Mouse (Mus musculus): ENCODE data around the gene Nln.

The Nln gene

GRCm38 (mm10) chr13:104109288-104109815 is at the start of gene Nln, which contains the start of gene Sgtb:
Gene Nln (minus strand): TSS chr13:104109614.
Gene Sgtb (plus strand): TSS chr13:104109741.
- DNase-seq, result peak; percentile 77 to 80

DNA sequence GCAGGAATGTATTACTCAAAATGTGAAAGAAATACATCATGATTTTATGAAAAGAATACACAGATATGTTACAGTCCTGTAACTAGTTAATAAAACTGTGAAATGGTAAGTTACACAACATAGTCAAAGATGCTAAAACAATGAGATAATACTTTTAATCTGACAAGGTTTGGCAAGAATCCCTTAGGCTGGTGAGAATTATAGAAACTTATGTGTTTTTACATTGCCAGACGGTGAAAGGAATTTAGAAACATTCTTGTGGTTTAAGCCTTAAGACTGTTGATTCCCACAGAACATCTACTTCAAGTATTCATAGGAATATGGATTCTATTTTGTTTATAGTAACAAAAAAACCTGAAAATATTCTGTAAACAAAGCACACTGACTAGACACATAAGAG is 46.3 kb upstream of the Nln start:
- no peak for DNase-seq

GRCm38 (mm10) chr13:104155106-104155505 is 45.7 kb upstream of the Nln start:
- DNase-seq, result no peak

DNA sequence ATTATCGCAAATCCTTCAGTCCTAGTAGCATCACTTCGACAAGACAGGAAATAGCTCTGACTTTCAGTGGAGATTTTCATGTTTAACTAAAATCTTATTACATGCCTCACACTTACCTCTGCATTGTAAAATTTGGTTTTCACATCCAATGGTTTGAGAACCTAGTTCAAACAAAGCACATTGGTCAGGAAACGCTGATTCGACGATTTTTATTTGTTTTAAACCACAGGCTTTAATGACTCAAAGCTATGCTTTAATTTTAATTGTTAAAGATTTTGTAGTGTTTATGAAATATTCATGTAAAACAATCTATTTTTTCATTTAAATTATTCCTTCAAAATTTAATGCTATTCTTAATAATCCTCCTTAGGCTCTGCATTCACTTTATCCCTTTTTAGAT is 44.8 kb upstream of the Nln start:
- DNase-seq, result no peak

DNA sequence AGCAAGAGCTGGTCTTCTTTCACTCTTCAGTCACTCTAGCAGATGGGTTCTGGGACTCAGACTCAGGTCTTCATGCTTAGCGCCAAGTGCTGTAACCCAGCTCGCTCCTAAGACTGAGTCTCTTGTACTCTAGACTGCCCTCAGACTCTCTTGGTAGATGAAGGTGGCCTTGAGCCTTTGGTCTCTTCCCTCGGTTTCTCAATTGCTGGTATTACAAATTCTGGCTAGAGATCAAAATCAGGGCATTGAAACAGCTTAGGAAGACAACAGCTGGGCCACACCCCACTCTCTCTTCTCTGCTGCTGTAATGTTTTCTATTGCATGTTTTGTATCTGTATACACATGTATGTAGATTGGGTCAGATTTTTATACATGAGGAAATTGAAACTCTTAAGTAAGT is 36.2 kb upstream of the Nln start:
- no peak for DNase-seq

- no peak for DNase-seq
These were observed 35.5 kb upstream of the Nln start for GRCm38 (mm10) chr13:104144871-104145270.

GRCm38 (mm10) chr13:104139369-104140209 is 30.2 kb upstream of the Nln start:
- DNase-seq, result peak; percentile 56 to 80

GRCm38 (mm10) chr13:104134510-104135085 is 25.2 kb upstream of the Nln start:
- no peak for DNase-seq

DNA sequence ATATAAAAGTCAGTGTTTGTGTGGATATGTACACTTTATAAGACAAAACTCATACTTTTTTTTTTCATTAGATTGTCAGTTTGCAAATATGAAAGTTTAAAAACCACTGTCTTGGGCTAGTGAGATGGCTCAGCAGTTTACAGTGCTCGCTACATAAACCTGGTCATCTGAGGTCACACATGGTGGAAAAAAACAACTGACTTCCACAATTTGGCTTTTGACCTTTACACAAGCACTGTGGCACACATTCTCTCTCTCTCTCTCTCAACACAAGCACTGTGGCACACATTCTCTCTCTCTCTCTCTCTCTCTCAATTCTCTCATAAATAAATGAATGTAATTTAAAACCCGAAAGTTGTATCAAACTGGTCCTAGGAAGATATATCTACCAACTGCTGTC is 23.1 kb upstream of the Nln start:
- DNase-seq, result no peak

- DNase-seq, result no peak
These were observed 14.4 kb upstream of the Nln start for GRCm38 (mm10) chr13:104123662-104124381.

DNA sequence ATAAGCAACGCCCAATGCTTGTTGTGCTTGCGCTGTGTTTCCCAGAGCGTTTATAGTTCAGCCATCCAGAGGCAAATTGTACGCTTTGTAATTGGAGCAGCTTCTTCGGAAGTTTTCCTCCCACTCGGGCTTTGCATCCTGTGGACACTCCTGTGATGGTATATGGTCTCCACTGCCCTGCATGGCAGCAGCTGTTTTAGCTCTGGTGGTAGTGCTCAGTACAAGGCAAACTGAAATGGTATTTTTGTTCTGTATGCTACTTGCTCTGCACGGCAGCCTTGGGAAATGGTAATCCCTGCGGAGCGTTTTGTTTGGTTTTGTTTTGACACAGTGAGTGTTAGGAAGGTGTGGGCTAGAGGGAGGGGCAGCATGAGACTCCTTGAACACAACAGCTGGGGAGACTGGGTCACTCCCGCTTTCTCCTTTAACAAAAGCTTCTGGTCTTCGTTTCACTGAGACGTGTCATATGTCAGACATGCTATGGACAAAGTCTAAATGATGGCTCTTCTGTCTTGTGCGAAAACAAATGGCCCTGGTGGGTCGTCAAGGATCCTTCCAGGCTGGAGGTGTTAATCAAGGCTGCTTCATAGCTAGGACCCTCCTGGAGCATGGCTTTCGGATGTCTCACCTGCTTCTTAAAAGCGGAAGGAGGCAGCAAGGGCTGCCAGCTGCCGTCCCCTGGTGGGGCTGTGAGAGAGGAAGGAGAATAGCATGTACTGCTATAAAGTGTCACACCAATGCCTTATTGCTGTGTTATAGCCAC is 12.8 kb upstream of the Nln start:
- DNase-seq, result no peak

DNA sequence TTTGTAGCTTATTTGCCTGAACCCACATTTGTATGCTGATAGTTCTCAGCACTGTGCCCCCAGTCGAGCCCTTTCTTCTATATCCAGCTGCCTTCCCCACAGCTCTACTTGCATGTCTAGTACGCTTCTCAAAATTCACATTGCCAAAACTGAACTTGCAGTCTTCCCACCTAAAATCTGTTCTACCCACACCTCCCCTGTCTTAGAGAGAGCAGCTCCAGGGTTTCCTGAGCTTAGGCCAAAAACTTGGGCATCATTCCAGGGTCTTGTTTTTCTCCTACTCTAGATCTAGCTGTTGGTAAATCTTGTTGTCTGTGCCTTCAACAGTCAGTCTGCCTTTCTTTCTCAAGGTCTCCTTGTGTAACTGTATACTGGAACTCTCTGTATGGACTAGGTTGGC is 5.4 kb upstream of the Nln start:
- no peak for DNase-seq

DNA sequence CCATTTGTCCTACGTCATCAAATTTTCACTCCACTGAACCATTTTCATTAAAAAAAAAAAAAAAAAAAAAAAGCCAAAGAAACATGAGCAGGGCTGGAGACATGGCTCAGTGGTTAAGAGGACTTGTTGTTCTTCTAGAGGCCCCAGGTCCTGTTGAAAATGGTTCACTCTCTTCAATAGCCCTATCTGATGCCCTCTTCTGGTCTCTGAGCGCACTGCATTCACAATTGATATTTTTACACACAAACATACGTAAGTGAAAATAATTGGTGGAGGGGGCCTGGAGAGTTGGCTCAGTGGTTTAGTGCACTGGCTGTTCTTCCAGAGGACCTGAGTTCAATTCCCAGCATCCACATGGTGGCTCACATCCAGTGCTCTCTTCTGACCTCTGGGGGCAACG is 4.4 kb upstream of the Nln start:
- DNase-seq, result no peak

GRCm38 (mm10) chr13:104112266-104112900 is 3.0 kb upstream of the Nln start:
- DNase-seq, result no peak

DNA sequence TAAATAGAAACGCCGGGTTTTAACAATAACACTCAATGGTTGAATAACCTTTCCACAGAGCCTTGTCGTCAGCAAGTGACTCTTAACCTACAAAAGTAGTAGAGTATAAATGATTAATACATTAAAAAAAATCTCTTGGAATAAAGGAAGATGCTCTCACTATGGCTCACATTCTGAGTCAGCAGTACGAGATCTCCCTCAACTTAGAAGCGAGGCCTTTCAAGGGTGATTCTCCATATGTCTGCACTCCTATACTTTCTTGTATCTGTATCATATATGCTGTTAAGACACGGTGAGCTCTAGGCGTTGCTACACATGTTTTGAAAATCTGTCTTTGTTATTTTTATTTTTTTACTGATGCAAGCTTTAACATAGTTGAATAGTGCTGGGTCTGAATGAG is 1.1 kb upstream of the Nln start:
- no peak for DNase-seq

DNA sequence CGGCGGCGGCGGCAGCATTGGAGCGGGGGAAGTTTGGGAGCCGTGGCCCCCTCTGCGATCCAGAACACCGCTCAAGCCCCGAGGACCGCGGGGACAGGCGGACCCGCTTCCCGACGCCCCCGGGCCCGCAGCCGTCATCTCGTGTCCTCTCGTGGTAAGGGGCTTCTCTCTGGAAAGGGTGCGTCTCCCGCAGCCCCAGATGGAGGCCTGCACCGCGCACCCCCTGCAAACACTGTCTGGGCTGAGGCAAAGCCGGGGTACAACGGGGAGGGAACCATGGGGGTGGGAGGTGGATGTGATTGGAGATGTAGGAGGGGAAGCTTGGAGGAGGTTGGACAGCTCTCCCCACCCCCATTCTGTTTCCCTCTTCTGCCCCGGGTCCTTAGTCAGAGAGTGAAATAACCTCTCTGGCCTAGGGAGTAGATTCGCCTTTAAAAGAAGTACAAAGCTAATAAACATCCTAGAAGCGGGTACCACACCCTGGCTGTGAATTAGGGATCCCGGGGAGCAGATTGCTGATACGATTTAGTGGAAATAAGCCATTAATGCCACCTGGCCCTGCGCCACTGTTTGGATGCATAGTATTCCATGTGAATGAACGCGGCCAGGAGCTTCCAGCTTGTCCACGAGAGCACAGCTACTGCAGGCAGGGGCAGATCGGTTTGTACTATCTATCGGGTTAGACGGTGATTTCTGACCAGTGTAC is 555 bp upstream of the Nln start:
- DNase-seq, result peak in 1 of 2 experiments; percentile 18

DNA sequence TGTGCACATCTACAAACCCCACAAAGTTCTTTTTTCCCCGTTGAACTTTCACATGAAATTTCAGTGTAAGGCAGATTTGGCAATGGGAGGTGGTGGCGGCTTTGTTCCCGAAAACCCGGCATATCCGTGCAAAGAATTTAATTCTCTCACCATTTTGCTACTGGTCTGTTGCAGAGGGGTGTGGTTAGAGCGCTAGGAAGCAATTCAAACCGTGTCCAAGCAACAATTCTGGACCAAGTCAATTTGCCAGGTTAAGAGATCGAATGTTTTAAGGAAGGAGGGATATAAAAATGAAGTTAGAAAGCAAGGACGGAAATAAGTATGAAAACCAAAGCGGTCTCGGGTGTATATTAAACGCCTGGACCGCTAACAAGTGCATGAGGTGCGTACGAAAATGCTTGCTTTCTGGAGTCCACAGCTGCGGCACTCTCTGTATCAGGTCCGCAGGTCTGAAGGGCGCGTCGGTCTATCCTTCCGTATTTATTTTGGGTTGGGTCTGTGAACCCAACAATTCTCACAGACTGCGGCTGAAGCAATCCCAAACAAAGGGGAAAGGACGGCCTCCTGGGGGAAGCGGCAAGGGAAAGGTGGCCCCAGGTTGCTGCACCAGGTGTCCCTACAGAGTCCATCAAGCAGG is 645 bp downstream of the Nln start:
- no peak for DNase-seq

GRCm38 (mm10) chr13:104101606-104102235 is 7.7 kb downstream of the Nln start:
- no peak for DNase-seq

DNA sequence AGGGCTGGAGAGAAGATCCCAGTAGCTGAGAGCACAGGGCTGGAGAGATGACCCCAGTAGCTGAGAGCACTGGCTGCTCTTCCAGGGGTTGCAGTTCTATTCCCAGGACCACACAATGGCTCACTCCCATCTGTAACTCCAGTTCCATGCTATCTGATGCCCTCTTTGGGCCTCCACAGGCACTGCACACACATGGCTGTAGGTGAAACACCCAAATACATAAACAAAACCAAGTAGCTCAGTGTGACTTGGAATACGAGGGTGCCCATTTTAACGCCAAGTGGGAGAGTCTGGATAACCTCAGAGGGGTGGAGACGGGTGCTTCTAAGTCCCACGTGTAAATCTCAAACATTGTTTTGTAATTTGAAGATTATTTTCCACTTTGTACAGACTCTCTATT is 9.0 kb downstream of the Nln start:
- no peak for DNase-seq

- DNase-seq, result no peak
These were observed 12.2 kb downstream of the Nln start for GRCm38 (mm10) chr13:104097190-104097589.

- DNase-seq, result no peak
These were observed 13.5 kb downstream of the Nln start for GRCm38 (mm10) chr13:104095955-104096354.

Measured in spleen, adult 18-20 months (tissue).